Mouse (Mus musculus): ENCODE measurements around the gene Ctsll3.

DNA sequence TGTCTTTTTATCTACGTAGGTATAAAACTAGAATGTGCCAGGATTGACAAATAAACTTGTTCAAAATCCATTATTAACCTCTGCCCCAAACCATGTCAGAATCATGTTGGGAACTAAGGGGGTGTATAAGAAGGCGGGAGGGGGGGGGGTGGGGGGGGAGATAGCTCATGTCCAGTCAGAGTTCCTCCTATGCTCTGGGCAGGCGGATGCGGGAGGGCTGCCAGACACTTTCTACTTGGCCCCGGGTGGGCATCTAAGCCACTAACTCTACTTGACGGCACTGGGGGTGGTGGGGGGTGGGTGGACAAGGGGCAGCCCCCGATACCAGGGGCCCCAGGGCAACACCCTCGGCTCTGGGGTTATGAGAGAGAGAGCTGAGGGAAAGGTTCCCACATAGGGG, 40.5 kb upstream of the Ctsll3 start:
- no peak for TF ChIP-seq FLI1 (IDR thresholded peaks at IDR 0.05; ENCODE audit: low read length)
- no peak for TF ChIP-seq GATA1 (IDR thresholded peaks at IDR 0.05; ENCODE audit: borderline replicate concordance, low read length)

All from megakaryocyte, embryonic 14.5 days (primary cell).